Mouse (Mus musculus): ENCODE data around the gene Apoa2.

DNA sequence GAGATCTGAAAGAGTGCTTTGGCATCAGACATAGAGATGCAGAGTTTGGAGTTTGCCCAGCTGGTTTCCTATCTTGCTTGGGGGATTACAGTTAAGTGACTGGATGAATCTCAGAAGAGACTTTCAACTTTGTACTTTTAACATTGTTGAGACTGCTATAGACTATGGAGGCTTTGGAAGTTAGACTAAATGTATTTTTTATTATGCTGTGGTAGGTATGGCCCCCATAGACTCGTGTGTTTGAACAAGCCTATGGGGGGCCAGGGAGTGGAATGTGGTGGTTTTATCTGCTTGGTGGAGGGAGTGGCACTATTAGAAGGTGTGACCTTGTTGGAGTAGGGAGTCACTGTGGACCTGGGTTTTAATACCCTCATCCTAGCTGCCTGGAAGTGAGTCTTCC lies 25.3 kb upstream of the Apoa2 start:
- TF ChIP-seq CTCF (IDR thresholded peaks at IDR 0.05; ENCODE audit: low read depth): no peak
- TF ChIP-seq EP300 (IDR thresholded peaks at IDR 0.05; ENCODE audit: low read depth): no peak
